Mouse (Mus musculus): ENCODE data around the gene Epb41l5.

DNA sequence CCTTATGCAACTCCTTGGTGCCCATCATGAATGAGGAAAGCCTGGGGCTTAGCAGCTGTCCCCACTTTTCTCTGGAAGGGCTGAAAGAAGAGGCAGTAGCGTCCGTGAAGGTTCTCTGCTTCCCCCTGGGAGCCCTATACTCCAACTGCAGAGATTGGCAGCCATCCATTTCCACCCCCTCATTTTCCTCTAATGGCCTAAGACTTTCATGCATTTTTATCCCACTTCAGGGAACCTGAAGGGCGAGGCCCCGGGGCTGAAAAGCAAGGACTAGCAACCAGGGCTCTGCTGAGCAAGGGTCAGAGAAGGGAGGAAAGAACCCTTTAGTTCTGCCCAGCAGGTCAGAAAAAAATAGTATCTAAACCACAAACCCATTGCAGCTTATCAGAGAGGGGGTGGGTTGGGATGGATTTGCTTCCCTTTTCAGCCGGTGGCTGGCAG, 123.8 kb downstream of the Epb41l5 start:
- TF ChIP-seq CTCF (IDR thresholded peaks at IDR 0.05; ENCODE audit: low read depth) (no peak), EP300 (IDR thresholded peaks at IDR 0.05; ENCODE audit: low read depth) (no peak)

All from liver, embryonic 14.5 days (tissue).